Mouse (Mus musculus) adrenal gland, adult 18-20 months (tissue): Measurements from ENCODE around the gene Aatk. TPM values are rescaled to one million over a fixed set of nuclear protein-coding genes. Genes with fewer than 3 reads are reported as not detected.

Source experiments
- DNase-seq, 2 experiments: peaks; one replicate each; pipeline ENCODE4 v3.0.0; 2021 to 2022; ENCODE audit warnings: low spot score in 2 of 2
- total RNA-seq, 2 experiments: library from RNA; stranded (reverse); gene quantifications; 1 replicate in 1 of 2; 2 replicates in 1 of 2; pipeline ENCODE4 v1.2.3; 2021

The Aatk gene
- total RNA-seq, 2 experiments from 2014 or later = 10.3 to 22.0 TPM

DNA sequence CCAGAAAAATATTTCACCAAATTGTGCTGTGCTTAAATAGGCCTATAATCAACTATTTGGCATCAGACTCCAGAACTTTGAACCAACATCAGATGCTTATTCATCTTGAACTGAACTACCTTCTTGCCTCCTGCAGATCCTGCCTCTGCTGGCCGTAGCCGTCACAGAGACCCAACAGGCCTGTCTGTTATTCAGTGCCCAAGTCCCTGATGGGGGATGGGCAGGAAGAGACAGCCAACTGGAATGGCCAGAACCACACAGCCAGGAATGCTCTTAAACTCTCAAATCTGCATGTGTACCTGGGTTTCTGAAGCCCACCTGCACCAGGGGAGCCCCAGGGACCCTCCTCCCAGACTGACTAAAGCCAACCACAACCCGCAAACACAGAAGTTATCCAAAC, 20.0 kb downstream of the Aatk start:
- DNase-seq = no peak

DNA sequence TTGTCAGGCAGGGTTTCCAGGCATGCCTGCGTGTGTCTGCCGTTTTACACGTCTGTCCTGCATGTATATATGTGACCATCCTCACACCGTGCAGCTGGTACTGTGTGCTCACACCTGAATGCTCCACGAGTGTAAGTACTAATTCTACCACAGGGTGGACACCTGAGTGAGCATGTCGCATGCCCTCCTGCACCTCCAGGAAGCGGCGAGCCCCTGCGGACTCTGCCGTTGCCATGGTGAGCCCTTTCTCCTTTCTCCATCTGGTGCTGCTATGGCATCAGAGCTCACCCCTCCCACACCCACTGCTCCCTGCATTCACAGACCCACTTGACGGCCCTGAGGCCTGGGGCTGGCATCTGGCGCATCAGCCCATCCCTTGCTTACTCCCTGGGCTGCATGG, 24.1 kb downstream of the Aatk start:
- DNase-seq = no peak

DNA sequence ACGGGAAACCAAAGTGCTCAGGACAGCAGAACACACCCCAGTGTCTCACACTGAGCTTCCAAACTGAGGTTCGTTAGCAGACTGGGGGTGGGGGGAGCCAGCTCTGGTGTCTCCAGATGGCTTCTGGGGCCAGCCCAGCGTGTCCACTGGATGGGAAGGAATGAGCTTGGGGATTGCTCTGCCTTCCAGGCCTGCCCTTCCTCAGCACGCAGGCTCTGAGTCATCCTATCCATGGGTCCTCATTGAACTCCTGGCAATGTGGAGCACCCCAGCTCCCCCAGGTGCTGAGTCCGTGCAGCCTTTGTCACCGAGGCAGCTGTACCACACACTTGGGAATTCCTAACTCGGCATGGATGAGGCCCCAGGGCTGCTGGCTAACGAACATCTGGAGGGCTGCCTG, 24.8 kb downstream of the Aatk start:
- no peak for DNase-seq

DNA sequence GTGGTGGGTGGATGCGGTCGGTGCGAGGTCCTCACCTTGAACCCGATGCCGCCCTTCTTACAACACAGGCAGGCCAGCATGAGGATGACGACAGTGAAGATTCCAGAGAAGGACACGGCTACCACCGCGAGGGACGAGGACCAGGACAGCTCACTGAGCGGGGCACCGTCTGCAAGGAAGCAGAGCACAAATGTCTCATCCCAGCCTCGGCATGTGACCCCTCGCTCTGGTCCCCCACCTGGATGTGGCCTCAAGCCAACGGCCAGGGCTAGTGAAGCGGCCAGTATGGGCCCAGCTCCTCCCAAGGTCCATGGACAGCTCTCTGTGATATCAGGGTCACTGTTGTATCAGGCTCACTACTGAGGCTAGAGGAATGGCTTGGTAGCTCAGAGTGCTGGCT, 25.6 kb downstream of the Aatk start:
- DNase-seq = no peak

DNA sequence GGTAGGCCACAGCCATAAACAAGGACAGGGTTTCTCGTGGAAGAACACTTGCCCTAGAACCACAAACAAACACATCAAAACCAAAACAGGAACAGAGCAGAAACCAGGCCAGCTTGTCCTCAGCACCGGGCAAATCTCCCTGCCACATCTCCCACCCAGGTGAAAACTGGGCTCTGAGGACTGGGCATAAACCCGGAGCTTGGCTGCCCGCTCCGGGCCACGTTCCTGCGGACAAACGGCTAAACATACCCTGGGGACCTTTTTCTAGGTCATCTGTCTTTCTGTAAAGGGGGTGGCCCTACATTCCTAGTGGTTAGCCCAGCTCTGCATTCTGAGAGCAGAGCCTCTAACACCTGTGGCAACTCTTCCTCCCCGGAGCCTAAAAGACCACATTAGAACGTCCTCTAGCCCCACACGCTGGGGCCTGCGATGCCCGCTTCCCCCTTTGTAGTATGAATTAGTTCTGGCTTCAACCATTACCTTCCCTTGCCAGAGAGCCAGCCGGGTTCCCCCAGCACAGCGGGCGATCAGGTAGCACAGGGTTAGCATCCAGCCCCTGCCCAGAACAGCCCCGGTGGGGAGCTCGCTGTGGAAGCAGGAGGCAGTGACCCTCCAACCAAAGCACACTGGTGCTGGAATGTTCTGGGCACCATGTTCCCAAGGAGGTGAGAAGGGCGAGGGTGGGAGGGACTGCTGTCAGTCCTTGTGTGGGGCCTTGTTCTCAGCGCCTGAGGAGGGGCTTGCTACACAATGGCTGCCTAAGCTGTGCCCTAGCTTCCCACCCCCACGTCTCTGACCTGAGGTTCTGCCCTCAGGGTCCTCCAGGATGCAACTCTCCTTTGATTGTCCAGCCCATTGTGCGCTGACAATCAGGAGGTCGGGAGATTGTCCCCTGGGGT, 27.2 kb downstream of the Aatk start:
- DNase-seq = no peak

DNA sequence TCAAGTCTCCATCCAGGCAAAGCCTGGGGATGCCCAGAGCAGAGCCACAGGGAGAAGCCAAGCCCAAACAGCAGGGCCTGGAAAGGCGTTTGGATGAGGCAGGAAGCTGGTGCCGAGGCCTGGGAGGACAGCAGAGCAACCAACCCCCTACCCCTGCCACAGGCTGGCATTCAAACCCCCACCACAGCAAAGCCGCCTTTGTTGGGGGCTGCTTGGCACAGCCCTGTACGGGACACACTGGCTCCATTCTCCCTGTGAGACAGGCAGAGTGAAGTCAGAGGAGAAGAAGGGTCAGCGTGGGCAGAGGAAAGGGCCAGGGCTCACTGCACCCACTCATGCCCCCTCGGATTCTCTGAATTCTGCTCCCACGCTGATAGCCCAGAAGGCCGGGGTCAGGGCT, 30.0 kb downstream of the Aatk start:
- no peak for DNase-seq

DNA sequence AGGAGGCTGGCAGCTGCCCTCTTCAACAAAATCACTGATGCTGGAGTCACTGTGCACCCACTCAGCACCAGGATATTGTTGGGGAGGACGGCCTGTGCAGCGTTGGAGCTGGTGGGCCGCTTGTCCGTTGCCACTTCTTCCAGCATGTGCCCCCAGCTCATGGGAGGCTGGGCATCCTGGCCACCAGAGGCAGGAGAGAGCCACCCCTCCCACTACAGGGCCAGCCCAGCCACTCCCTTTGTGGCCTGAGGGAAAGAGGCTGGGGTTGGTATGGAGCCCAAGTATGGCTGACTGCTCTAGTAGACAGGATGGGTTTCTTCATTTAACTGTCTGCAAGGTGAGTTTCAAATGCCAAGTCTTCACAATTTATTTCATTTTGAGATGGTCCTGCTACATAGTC, 32.2 kb downstream of the Aatk start:
- no peak for DNase-seq

DNA sequence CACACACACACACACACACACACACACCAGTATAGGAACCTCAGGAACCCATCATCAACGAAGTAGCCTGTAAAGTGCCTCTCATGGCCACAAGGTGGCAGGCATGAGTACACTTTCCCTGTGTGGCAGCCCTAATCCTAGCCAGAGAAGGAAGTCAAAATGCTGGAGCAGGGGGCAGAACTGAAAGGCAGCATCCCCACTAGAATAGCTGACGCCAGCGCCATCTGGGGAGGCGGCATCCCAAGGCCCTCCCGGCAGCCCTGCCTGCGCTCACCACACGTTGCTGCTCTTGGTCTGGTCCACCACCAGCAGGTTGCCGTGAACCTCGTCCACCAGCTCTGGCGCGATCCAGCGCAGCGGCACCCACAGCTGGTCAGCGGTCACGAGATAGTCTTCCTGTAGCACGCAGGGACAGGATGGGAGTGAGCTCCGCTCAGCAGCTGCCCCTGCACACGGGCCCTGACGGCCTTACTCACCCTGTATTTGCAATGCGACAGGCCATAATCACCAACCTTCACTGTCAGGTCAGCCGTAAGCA, 33.7 kb downstream of the Aatk start:
- peak; percentile 74 to 81 for DNase-seq

DNA sequence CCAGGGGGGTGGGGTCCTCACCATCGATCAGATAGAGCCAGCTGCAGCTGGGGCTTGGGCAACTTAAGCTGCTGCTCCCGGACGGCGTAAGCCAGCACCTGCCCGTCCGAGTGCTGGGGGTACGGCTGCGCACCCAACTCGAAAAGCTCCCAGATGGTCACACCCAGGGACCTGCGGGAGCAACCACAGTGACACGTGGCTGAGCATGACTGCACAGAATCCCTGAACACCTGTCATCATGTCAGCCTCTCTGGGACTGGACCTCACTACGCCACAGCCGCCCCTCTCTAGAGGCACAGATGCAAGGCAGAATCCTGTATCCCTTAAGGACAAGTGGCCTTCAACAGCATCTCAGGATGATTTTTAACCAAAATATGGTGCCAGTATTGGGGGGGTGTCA, 34.3 kb downstream of the Aatk start:
- no peak for DNase-seq

DNA sequence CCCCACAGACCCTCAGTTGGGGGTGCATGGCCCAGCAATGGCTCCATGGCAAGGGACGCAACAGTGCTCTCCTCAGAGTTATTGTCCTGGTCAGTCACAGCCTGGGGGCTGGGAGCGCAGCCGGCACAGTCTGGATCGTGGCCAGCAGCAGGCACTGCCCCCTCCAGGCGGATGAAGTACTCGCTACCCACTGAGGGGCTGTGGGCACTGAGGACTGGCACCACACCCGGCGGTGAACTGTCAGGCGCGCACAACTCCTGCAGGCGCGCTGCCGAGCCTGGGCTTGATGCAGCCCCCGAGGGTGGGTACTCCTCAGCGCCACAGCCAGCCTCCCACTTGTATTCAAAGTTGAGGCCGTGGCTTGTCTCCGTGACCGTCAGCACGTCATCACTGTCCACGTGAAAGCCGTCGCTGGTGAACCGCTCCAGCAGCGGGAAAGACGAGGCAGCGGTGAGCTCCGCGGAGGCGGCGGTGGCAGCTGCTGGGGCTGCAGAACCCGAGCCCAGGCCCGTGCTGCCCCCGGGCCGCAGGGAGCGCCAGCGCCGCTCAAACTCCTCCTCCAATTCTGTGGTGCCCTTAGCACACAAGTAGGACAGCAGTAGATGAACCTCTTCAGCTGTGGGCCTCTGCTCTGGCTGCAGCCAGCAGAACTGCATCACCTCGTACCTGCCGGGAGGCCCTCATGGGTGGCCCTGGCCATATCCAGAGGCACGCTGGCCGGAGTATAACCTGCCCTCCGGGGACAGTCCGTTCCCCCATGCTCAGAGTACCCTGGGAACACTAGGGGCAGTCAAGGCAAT, 35.0 kb downstream of the Aatk start:
- DNase-seq = no peak

DNA sequence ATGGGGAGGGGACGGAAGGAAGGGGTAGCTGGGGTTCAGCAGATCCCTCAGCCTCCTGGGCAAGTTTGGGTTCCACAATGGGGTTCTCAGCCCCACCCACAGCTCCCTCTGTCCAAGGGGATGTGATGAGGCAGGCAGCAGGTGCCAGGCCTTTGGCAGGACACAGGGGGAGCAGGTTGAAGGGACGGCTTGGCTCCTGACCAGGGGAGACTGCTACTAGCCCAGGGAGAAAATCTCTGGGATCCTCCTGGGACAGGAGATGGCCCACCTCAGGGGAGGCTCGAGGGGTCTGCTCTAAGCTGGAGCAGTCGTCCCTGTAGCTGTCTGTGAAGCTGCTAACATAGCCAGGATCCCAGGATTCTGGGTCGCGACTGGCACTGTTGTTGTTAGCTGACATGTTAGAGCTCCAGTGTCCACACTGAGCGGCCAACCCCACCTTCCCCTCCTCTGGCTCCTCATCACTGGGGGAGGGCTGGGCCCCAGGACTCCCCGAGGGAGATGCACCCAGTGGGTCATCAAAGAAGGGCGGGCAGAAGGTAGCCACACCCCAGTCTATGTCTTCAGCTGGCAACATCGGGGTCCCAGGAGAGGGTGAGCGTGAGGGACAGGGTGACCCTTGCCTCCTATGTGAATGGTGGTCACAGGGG, 35.7 kb downstream of the Aatk start:
- DNase-seq = no peak

DNA sequence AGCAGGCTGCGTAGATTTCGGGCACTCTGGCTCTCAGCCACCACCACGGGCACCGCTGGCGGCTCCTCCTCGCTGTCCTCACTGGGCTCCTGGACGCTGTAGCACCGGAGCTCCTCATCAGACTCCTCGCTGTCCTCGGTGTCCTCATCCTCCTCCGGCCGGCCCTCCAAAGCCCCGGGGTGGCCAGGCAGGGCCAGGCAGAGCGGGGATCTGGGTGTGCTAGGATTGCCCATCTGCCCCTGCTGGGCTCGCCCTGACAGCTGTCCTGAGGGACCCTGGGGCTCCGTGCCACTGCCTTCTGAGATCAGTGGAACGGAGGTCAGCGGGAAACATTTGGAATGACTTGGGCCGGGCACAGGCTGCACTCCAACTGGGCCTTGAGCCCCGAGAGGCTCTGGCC, 37.0 kb downstream of the Aatk start:
- DNase-seq = no peak

DNA sequence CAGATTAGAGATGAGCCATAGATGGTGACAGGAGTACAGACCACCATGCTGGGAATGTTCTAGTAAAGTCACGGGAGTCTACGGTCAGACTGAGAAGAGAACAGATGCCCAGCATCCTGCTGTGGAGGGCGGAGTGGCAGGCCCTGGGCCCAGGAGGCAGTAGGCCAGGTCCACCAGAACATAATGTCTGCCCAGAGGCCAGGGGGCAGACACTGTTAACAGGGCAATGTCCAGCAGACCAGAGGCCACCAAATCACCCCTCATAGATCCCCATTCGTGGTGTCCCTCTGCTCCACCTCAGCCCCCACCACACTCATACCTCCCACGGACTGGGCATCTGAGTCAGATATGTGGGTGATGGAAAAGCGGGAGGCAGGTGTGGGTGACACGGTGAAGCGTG, 38.0 kb downstream of the Aatk start:
- no peak for DNase-seq

DNA sequence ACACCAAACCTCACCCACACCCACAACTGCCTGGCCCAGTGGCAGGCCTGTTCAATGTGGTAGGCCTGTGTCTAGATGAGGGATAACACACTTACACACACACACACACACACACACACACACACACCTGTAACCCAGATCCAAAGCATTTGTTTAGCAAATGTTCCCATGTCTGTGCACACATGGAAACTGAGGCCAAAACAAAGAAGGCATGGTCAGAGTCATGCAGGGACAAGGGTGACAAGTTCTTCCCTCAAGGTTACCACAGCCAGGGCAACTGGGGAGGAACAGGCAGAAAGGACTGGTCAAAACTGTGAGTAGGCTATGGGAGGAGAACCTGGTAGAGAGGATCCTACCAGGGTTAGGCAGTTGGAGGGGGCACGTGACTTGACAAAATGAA, 38.5 kb downstream of the Aatk start:
- DNase-seq = no peak

DNA sequence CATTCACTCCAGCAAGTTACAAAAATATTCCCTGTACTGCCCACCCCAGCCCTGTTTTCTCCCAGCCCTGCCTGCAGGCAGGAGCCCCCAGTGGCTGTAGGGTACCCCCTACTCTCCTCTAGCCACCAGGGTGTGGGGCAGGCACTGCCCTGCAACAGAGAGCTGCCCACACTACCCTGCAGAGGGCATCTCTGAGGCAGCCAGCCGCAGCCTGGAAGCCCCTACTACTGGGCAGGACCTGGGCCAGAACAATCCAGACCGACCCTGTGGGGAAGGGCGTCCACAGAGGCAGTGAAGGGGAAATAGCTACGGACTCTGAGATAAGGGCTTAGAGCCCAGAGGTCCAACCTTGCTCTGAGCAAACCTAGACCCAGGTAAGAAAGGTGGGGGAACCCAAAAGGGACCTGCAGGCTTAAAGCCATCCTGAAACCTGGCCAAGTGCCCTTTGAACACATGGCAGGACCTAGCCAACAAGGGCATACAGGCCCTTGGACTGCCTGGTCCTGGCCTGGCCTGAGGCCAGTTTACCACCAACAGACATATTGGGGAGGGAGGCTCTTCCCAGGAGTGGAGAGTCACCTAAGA, 39.4 kb downstream of the Aatk start:
- no peak for DNase-seq

DNA sequence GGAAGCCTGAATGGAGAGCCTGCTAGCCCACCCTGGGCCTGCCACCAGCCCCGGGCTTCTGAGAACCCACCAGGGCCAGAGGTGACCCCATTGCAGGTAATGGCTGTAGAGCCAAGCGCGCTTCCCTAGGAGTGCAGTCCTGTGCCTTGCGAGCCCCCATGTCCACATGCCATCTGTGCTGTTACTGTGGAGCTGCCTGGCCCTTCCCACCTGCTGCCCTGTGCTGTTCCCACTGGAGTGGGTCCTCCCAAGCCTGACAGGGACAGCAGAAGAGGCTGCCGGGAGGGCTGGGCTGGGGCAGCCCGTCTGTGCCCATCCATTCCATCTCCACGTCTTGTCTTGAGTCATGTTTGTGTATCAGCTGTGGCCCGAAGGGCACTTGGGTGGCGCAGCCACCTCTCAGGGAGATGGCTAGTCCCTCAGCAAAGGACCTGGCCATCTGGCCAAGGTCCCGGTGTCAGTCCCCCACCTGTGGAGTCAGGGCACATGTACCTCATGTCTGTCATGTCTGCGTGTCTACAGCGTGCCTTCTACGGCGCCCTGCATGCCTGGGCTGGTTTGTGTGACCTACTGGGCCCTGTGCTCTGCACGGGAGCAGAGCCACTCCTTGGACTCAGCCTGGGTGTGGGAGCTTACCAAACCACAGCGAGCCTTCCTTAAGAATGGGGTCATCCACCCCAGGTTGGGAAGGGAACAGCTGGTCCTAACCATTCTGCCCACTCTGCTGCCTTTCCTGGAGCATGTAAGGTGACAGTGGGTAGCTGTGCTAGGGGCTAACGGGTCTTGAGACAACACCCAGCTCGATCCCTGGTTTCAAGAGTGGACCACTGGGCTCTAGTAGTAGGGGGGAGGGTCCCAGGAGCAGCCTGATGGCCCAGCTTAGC, 41.3 kb downstream of the Aatk start:
- DNase-seq = no peak

DNA sequence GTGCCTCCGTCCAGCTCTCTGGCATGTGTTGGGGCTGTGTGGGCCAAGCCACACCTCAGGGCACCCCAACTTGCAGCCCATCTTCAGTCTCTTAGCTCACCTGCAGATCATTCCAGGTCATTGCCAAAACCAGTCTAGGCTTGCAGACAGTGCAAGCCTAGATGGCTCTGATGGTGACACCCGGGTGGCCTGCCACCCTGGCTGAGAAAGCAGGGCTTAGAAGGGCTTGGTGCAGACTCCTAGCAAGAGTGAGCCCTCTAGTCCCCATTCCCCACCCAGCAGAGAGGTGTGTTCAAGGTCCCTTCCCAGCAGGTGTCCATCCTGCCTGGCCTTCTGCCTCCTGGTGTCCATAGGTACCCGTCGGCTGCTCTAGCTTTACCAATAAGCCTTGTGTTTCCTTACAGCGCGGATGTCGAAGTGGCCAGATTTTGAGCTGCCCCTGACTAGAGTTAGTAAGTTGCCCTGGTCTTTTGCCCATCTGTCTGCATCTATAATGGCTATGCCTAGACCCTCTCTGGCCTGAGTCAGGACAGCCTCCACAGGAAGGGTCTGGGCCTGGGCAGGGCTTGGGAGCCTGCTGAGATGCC, 44.2 kb downstream of the Aatk start:
- DNase-seq = no peak

DNA sequence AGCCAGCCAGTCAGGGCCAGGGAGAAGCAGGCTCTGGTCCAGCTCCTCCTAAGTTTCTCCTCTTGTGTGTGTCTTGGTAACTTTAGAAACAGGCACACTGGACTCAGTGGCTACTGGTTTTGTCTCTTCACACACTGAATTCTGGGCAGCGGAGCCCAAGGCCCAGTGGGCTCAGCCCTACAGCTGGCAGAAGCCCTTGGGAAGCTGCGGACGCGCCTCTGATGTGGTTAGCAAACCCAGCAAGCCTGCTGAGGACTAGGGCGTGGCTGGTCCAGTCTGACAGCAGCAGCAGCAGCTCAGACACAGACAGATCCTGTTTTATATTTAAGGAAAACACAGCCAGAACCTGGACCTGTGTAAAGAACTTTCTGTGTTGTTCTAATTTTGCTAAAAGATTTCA, 44.9 kb downstream of the Aatk start:
- no peak for DNase-seq

DNA sequence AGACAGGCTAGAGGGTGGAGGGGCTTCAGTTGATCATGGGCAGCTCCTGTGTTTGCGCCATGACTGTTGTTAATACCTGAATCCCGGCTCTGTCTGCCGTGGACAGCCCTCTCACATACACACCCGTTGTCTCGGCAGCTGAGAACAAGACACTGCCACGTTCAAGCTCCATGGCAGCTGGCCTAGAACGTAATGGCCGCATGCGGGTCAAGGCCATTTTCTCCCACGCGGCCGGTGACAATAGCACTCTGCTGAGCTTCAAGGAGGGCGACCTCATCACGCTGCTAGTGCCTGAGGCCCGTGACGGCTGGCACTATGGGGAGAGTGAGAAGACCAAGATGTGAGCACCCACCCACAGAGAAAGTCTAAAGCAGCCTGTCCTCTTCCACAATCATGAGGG, 49.6 kb downstream of the Aatk start:
- DNase-seq = no peak

DNA sequence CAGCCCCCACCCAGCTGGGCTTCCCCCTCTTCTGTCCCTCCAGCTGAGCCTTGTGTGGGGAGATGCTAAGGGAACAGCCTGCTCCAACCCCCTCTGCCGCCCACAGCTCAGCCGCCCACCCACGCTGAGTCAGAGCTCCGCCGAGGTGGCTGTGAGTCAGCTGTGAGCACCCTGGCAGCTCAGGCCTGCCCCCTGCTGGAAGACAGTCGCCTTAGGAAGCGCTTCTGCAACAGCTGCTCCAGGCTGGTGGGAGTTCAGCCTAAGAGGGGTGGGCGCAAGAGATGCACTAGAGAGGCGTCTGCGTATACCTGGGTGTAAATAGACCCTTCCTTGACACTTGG, 55.7 kb downstream of the Aatk start:
- peak; percentile 95 to 98 for DNase-seq
